Mouse (Mus musculus) gastrocnemius, postnatal 10 days (tissue): ENCODE data around the gene Sprr2k. TPM values are rescaled to one million over a fixed set of nuclear protein-coding genes. Genes with fewer than 3 reads are reported as not detected.
"Not testable (repeated sequence)": the region's sequence is repeated elsewhere in the genome, so short reads cannot be mapped to it uniquely, and the experiment has no call there.

Experiments
- DNase-seq: peaks from one replicate; pipeline ENCODE4 v3.0.0; 2021; ENCODE audit warnings: mixed read lengths
- long read RNA-seq, 2 experiments: library from polyadenylated mRNA; stranded (forward); transcript quantifications; one replicate each; pipeline ENCODE4 v2.0.0; 2021
- total RNA-seq, 2 experiments: library from RNA; stranded (reverse); gene quantifications; 2 replicates each; pipeline ENCODE4 v1.2.3; 2021

Sprr2k gene
- not detected for total RNA-seq
- long read RNA-seq, experiment 1, result 0 reads
- long read RNA-seq, experiment 2, result 0 reads

GRCm38 (mm10) chr3:92432282-92432681, at the start of gene Sprr2k:
Sprr2k (plus strand) TSS chr3:92432582.
- DNase-seq, result no peak

- DNase-seq, result no peak
Measured at GRCm38 (mm10) chr3:92385385-92385784, 47.0 kb upstream of the Sprr2k start, which contains the start of gene Sprr2h. Sprr2h (plus strand) TSS chr3:92385685.

GRCm38 (mm10) chr3:92394301-92394700, 38.1 kb upstream of the Sprr2k start:
- no peak for DNase-seq

GRCm38 (mm10) chr3:92407691-92408090, 24.7 kb upstream of the Sprr2k start, which contains the start of gene Sprr2i:
Sprr2i (plus strand) TSS chr3:92407991.
- DNase-seq, result no peak

- DNase-seq, result no peak
Measured at GRCm38 (mm10) chr3:92417782-92418181, 14.6 kb upstream of the Sprr2k start, which contains the start of gene Sprr2j-ps. Sprr2j-ps (plus strand) TSS chr3:92418082.

- DNase-seq, result no peak
Measured at GRCm38 (mm10) chr3:92429323-92429722, 3.1 kb upstream of the Sprr2k start, which contains the start of gene Gm9774. Gm9774 (minus strand) TSS chr3:92429423.

GRCm38 (mm10) chr3:92438689-92439088, 6.3 kb downstream of the Sprr2k start, which contains the start of gene Sprr1b:
Sprr1b (minus strand) TSS chr3:92438789.
- DNase-seq, result no peak

GRCm38 (mm10) chr3:92440177-92440576, 7.8 kb downstream of the Sprr2k start:
- DNase-seq, result no peak

- no peak for DNase-seq
Measured at GRCm38 (mm10) chr3:92455151-92455550, 22.8 kb downstream of the Sprr2k start.

- no peak for DNase-seq
Measured at GRCm38 (mm10) chr3:92458620-92459019, 26.2 kb downstream of the Sprr2k start, which contains the start of gene Sprr3. Sprr3 (minus strand) TSS chr3:92458720.

- DNase-seq, result no peak
Measured at GRCm38 (mm10) chr3:92466576-92466975, 34.2 kb downstream of the Sprr2k start.

GRCm38 (mm10) chr3:92467424-92467823, 35.0 kb downstream of the Sprr2k start:
- no peak for DNase-seq

GRCm38 (mm10) chr3:92470111-92470510, 37.7 kb downstream of the Sprr2k start:
- DNase-seq, result no peak

GRCm38 (mm10) chr3:92481249-92481648, 48.9 kb downstream of the Sprr2k start:
- DNase-seq, result not testable (repeated sequence)

Other genes starting within 250 kb of the Sprr2k start
- gene Sprr2a1, start 216.8 kb upstream of the Sprr2k start, total RNA-seq, result not detected
- gene Sprr2a2, start 216.7 kb upstream of the Sprr2k start, total RNA-seq, result not detected
- not detected for gene Sprr2a3, start 147.2 kb upstream of the Sprr2k start, total RNA-seq
- not detected for gene Sprr2b, start 116.0 kb upstream of the Sprr2k start, total RNA-seq
- gene Sprr2d, start 93.4 kb upstream of the Sprr2k start, total RNA-seq, result not detected
- gene Sprr2e, start 80.4 kb upstream of the Sprr2k start, total RNA-seq, result not detected
- gene Sprr2f, start 67.4 kb upstream of the Sprr2k start, total RNA-seq, result not detected
- gene Sprr2h, start 46.9 kb upstream of the Sprr2k start, total RNA-seq, result not detected
- gene Sprr2i, start 24.6 kb upstream of the Sprr2k start, total RNA-seq, result not detected
- gene Sprr2j-ps, start 14.5 kb upstream of the Sprr2k start, total RNA-seq, result not detected
- 1 to 10 TPM; 3.9 to 5.8 TPM for gene Gm9774, start 3.2 kb upstream of the Sprr2k start, total RNA-seq
- gene Sprr1b, start 6.2 kb downstream of the Sprr2k start, total RNA-seq, result not detected
- gene Sprr3, start 26.1 kb downstream of the Sprr2k start, total RNA-seq, result not detected
- not detected for gene Sprr1a, start 53.3 kb downstream of the Sprr2k start, total RNA-seq
- not detected for gene Sprr4, start 67.9 kb downstream of the Sprr2k start, total RNA-seq
- not detected for gene 2310046K23Rik, start 101.9 kb downstream of the Sprr2k start, total RNA-seq
- not detected for gene Ivl, start 141.2 kb downstream of the Sprr2k start, total RNA-seq
- gene Smcp, start 156.4 kb downstream of the Sprr2k start, total RNA-seq, result not detected
- gene 2210017I01Rik, start 174.9 kb downstream of the Sprr2k start, total RNA-seq, result not detected
- gene Lce6a, start 189.1 kb downstream of the Sprr2k start, total RNA-seq, result not detected
- gene Lce1a1, start 215.7 kb downstream of the Sprr2k start, total RNA-seq, result not detected
- gene Lce1b, start 224.3 kb downstream of the Sprr2k start, total RNA-seq, result not detected
- not detected for gene Lce1a2, start 237.7 kb downstream of the Sprr2k start, total RNA-seq
- not detected for gene Lce1c, start 246.7 kb downstream of the Sprr2k start, total RNA-seq